Mouse (Mus musculus) midbrain, embryonic 10.5 days (tissue): ENCODE results near the gene Mcpt4. TPM values are rescaled to one million over a fixed set of nuclear protein-coding genes. Genes with fewer than 3 reads are reported as not detected.
"Not testable (repeated sequence)": the region's sequence is repeated elsewhere in the genome, so short reads cannot be mapped to it uniquely, and the experiment has no call there.

Source experiments
- DNase-seq: peaks from one replicate; pipeline ENCODE4 v3.0.0-alpha.2; 2017; ENCODE audit warnings: low spot score
- H3K27ac ChIP-seq: fragments of 300-500 bp; sonication (generic); replicated peaks from 2 replicates; pipeline ENCODE4 v1.5.1; 2016; ENCODE audit warnings: mild to moderate bottlenecking
- H3K27me3 ChIP-seq: fragments of 300-500 bp; sonication (generic); 2 replicates; pipeline ENCODE4 v1.6.1; 2016; ENCODE audit warnings: low read depth, mild to moderate bottlenecking; ENCODE audit not compliant: poor library complexity, severe bottlenecking
- H3K36me3 ChIP-seq: fragments of 300-500 bp; sonication (generic); 2 replicates; pipeline ENCODE4 v1.6.1; 2016; ENCODE audit warnings: mild to moderate bottlenecking, moderate library complexity
- H3K4me1 ChIP-seq: fragments of 300-500 bp; sonication (generic); 2 replicates; pipeline ENCODE4 v1.6.1; 2016
- H3K4me3 ChIP-seq: fragments of 300-500 bp; sonication (generic); 2 replicates; pipeline ENCODE4 v1.5.1; 2016; ENCODE audit warnings: mild to moderate bottlenecking, moderate library complexity
- H3K9me3 ChIP-seq: fragments of 300-500 bp; sonication (generic); replicated peaks from 2 replicates; pipeline ENCODE4 v1.6.1; 2016; ENCODE audit warnings: mild to moderate bottlenecking
- WGBS: fragments of 180-500 bp; shearing (Covaris S2); methylation state at CpG from one replicate; pipeline ENCODE4 v1.1.7; 2016; 5-methylcytosine and 5-hydroxymethylcytosine counted together
- polyA plus RNA-seq: library from polyadenylated mRNA; unstranded; fragments of >200 nt; fragmentation: Nextera tagmentation; extraction: Ambion mirVana; gene quantifications from 2 replicates; pipeline ENCODE4 v1.2.1, GENCODE M21; 2016

Gene Mcpt4
- not detected in 2 replicates for polyA plus RNA-seq

DNA sequence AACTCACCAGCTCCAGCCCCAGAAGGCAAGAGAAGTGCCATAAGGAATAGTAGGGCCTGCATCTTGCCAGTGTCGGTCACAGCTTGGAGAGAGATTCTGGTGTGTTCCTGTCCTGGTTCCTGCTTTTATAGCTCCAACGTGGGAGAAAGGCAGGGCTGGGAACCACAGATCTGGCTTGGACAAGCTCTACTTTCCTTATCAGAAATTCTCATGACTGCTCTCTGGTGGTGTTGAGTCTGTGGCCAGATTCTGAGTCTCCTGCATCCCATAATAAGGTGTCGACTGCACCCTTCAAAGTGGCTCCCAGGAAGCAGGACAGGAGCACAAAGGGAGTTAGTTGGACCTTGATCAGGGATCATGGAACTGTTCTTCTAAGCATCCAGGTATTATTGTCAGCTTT, at the start of gene Mcpt4:
TSS of gene Mcpt4 (minus strand) at position 101 of the 400 bp plus-strand sequence.
- not testable (repeated sequence) for H3K4me3 ChIP-seq, DNase-seq, H3K27ac ChIP-seq, H3K4me1 ChIP-seq, H3K27me3 ChIP-seq, H3K36me3 ChIP-seq, H3K9me3 ChIP-seq
- 79% methylated on average over 3 of the region's 3 CpGs for WGBS

DNA sequence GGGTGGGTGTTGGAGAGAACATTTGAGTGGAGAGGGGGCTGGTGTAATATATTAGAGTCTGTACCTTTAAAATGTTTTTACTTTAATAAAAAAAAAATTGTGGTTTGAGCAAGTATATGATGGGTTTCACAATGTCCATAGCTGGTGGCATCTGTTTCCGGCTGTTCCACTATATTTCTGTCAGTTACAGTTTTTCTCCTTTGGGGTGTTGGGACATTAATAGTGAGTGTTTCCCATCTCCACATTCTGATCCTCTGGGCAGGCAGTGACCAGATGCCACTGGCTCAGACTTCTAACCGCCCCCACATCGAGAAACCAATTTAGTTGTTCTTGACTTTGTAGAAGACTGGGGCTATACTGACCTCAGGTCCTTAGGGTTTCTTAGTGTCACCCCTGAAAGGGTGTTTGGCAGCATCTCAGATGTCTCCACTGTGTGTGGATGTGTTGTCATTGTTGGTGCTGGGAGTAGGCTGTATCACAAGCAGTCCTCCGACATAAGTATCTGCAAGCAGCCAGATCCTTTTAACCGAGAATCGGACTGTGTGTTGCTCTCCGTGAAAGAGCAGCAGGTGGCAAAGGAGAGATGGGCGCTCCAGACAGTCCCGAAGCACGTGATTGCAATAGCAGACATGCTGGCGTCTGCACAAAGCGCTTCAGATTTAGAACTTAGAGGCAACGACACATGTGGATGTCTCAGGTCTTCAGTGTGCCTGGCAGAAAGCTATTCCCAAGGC, 43.5 kb upstream of the Mcpt4 start:
- Histone ChIP-seq H3K9me3 (no peaks in the 10 kb centered on the region), H3K4me3 (no peak overlapping the region), H3K4me1 (no peaks in the 10 kb centered on the region), H3K36me3 (no peaks in the 10 kb centered on the region), H3K27me3 (no peaks in the 10 kb centered on the region), H3K27ac (no peak overlapping the region)
- 87% methylated on average over 13 of the region's 13 CpGs for WGBS
- no peak for DNase-seq

DNA sequence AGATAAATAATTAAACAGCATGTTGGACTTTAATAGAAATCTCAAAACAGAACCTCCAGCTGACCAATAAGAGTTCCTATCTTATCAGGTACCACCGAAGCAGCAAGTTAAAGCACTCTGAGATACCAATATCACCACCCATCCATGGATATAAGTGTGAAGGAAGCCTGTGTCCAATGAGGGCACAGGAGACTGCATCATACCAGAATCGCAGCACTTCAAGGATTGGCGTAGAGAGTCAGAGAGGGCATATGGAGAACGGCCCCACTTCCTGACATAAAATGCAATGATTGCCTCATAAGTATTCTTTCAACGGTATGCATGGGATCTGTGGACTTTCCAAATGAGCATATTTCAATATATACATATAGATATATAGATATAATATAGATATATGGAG, 42.9 kb upstream of the Mcpt4 start:
- no peak overlapping the region for H3K4me3 ChIP-seq
- no peaks in the 10 kb centered on the region for H3K27me3 ChIP-seq
- H3K4me1 ChIP-seq = no peaks in the 10 kb centered on the region
- WGBS = 92% methylated on average over 5 of the region's 5 CpGs
- no peaks in the 10 kb centered on the region for H3K9me3 ChIP-seq
- no peaks in the 10 kb centered on the region for H3K36me3 ChIP-seq
- DNase-seq = no peak
- no peak overlapping the region for H3K27ac ChIP-seq

DNA sequence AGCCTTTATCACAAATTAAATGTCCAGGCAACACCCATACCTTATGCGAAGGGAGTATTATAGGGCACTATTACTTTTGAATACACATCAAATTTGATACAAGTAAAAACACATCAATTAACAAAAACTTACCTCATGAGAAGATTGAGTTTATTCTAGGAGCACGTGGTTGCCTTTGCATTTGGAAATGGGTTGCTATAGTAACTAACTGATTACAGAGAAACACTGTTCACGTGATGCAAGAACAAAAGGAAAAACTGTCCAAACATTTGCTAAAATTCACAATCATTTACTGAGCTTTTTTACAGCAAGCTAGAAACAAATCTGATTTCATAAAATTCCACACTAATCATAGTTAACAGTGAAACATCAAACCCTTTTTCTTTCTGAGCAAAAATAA, 41.3 kb upstream of the Mcpt4 start:
- Histone ChIP-seq H3K36me3 (no peaks in the 10 kb centered on the region), H3K9me3 (no peaks in the 10 kb centered on the region), H3K4me1 (no peaks in the 10 kb centered on the region), H3K4me3 (no peak overlapping the region), H3K27me3 (no peaks in the 10 kb centered on the region), H3K27ac (no peak overlapping the region)
- 81% methylated on average over 3 of the region's 3 CpGs for WGBS
- no peak for DNase-seq

DNA sequence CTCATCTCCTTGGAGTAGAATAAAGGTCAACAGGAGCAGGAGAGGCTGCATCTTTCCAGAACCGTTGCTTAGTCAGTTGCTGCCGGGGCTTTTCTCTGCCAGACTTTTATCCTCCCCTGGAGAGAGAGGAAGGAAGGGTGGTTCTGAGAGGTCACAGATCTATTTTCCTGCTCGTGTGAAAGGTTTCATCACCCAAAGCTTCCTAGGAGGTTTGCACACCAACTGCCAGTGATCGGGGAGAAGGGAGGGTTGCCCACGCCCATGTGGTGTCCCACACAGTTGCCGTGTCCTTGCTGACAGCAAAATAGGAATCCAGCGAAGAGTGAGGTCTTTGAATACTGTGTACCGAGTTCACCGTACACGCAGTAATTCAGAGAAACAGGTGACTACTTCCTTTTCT, 40.3 kb upstream of the Mcpt4 start, which contains the start of gene Ctsg:
TSS of gene Ctsg (minus strand) at position 189 of the 400 bp plus-strand sequence.
- 80% methylated on average over 10 of the region's 10 CpGs for WGBS
- no peaks in the 10 kb centered on the region for H3K4me1 ChIP-seq
- H3K9me3 ChIP-seq = no peaks in the 10 kb centered on the region
- H3K27ac ChIP-seq = no peak within 1 kb of the TSS
- H3K36me3 ChIP-seq = no peaks in the 10 kb centered on the region
- H3K27me3 ChIP-seq = no peaks in the 10 kb centered on the region
- DNase-seq = no peak
- no peak within 1 kb of the TSS for H3K4me3 ChIP-seq

DNA sequence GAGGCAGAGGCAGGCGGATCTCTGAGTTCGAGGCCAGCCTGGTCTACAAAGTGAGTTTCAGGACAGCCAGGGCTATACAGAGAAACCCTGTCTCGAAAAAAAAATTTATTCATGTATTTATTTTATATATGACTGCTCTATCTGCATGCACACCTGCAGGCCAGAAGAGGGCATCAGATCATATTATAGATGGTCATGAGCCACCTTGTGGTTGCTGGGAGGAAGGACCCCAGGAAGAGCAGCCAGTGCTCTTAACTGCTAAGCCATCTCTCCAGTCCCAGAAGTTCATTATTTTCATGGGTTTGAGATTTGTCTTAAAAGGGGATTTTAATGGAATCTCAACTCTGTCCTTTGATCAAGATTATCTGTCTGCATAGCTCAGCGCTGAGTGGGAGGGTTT, 36.8 kb upstream of the Mcpt4 start:
- WGBS = 82% methylated on average over 4 of the region's 4 CpGs
- no peak overlapping the region for H3K4me3 ChIP-seq
- H3K36me3 ChIP-seq = no peaks in the 10 kb centered on the region
- no peaks in the 10 kb centered on the region for H3K27me3 ChIP-seq
- H3K27ac ChIP-seq = no peak overlapping the region
- DNase-seq = no peak
- H3K4me1 ChIP-seq = no peaks in the 10 kb centered on the region
- H3K9me3 ChIP-seq = no peaks in the 10 kb centered on the region

DNA sequence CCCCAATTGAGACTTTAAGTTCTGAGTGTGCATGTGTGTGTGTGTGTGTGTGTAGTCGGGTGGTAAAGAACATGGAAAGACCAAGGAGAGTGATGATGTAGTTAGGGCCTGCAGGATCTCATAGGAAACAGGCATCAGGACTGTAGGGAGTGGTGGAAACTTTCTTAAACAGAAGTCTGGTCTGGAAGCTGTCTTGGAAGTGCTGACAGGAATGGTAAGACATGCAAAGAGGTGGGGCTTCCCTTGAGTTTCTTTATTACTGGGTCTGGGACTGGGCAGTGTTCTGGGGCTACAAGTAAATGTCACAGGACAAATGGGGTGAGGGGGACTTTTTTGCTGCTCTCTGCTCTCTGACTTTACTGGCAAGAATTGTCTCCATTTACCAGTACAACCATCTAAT, 35.5 kb upstream of the Mcpt4 start:
- WGBS = 89% methylated on average over 1 of the region's 1 CpGs
- no peaks in the 10 kb centered on the region for H3K36me3 ChIP-seq
- no peak for DNase-seq
- H3K9me3 ChIP-seq = no peaks in the 10 kb centered on the region
- H3K27me3 ChIP-seq = no peaks in the 10 kb centered on the region
- H3K27ac ChIP-seq = no peak overlapping the region
- no peak overlapping the region for H3K4me3 ChIP-seq
- H3K4me1 ChIP-seq = no peaks in the 10 kb centered on the region

DNA sequence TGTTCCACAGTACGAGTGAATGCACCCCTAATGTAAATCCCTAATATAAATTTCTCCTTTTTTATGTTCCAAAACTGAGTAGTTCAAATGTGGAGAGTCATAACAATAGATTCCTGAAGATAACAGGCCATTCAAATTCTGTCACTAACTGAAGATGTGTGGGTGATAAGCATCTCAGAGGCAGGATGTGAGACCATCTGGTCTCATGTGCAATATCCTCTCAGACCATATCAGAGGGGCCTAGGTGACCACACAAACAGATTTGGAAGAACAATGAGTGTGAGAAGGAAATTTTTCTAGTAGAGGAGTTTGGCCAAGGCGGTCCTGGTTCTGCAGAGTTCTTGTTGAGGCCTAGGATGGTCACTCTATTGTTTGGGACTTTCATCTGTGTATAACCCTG, 31.2 kb upstream of the Mcpt4 start:
- WGBS = 88% methylated on average over 2 of the region's 2 CpGs

DNA sequence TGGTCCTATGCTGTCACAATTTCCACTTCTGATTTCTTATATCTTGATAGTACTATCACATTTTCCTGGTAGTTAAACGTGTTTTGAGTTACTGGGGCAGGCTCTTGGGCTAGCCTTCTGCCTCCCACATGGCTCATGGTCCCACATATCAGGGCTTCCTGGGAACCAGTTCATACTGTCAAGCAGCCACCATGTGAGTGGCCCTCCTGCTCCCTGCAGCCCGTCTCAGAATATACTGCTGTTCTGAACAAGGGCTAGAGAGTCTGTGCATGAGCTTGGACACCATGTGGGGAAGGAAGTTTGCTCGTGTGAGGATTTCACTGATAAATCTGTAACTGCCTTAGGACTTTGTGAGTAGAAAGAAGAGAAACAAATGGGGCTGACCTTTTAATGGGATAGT, 24.6 kb upstream of the Mcpt4 start:
- no peak for DNase-seq
- H3K27me3 ChIP-seq = no peaks in the 10 kb centered on the region
- WGBS = 66% methylated on average over 3 of the region's 3 CpGs

More for the DNA sequence above, 31.2 kb upstream of the Mcpt4 start:
- Histone ChIP-seq H3K4me3 (no peak overlapping the region), H3K9me3 (no peaks in the 10 kb centered on the region), H3K27me3 (no peaks in the 10 kb centered on the region), H3K27ac (no peak overlapping the region), H3K4me1 (no peaks in the 10 kb centered on the region), H3K36me3 (no peaks in the 10 kb centered on the region)
- no peak for DNase-seq

DNA sequence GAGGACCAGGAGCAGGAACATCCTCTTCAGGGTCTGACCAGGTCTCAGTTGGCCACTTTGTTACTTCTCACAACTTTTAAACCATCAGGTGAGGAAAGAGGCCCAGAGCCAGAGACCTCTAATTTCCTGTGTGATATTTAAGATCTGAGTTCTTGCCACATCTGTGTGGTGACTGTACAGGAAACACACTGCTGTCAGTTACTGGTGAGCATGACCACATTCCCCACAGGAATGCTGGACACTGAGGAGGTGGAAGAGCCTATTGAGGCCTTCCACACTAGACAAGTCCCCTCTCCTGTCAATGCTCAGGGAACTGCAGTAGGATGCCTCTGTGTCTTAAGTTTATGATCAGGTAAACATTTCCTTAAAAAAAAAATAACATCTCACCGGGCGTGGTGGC, 23.1 kb upstream of the Mcpt4 start, which contains the start of gene Mcpt8:
TSS of gene Mcpt8 (minus strand) at position 107 of the 400 bp plus-strand sequence.
- 97% methylated on average over 2 of the region's 2 CpGs for WGBS
- no peaks in the 10 kb centered on the region for H3K36me3 ChIP-seq
- no peak within 1 kb of the TSS for H3K4me3 ChIP-seq

More for the DNA sequence above, 24.6 kb upstream of the Mcpt4 start:
- no peak overlapping the region for H3K27ac ChIP-seq
- no peaks in the 10 kb centered on the region for H3K4me1 ChIP-seq
- no peaks in the 10 kb centered on the region for H3K9me3 ChIP-seq
- no peak overlapping the region for H3K4me3 ChIP-seq
- no peaks in the 10 kb centered on the region for H3K36me3 ChIP-seq

DNA sequence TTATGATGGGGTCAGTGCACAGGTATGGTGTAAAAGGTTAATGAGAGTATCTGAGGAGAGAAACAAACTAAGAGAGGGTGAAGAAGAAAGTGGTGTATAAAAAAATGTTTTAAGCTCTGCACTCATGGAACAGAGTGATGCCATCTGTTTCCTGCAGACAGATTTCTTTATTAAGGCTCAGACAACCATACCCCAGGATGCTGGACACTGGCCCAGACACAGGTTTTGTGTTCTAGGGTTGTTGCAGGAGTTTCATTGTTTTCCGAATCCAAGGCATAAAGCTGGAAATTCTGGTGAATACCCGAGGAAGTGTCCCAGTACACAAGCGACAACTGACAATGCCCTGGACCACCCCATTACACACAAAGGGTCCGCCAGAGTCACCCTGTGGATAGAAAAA, 19.9 kb upstream of the Mcpt4 start:
- no peak overlapping the region for H3K4me3 ChIP-seq
- H3K27me3 ChIP-seq = no peaks in the 10 kb centered on the region
- no peaks in the 10 kb centered on the region for H3K36me3 ChIP-seq
- WGBS = 89% methylated on average over 4 of the region's 4 CpGs
- H3K4me1 ChIP-seq = no peaks in the 10 kb centered on the region
- no peak overlapping the region for H3K27ac ChIP-seq
- H3K9me3 ChIP-seq = no peaks in the 10 kb centered on the region
- DNase-seq = no peak

More for the DNA sequence above, 23.1 kb upstream of the Mcpt4 start, which contains the start of gene Mcpt8:
- H3K27me3 ChIP-seq = no peaks in the 10 kb centered on the region
- no peaks in the 10 kb centered on the region for H3K9me3 ChIP-seq
- H3K27ac ChIP-seq = no peak within 1 kb of the TSS
- H3K4me1 ChIP-seq = no peaks in the 10 kb centered on the region
- DNase-seq = no peak

DNA sequence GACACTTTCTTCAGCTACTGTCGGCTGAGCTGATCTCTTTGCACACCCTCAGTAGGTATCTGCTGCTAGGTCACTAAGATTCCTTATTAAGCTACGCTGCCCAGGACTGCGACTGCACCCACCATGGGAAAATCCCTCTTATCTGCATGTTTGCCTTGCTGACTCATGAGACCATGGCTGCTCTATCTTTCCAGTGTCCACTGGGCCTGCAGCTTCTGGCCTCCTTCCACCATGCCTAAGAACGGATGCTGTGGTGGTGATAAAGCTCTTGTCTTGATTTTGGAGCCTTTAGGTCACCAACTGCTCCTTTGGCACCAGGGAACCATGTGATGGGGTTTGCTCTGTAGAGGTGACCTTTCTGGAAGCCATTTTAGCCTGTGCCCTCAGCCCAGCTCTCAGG, 4.4 kb downstream of the Mcpt4 start:
- Histone ChIP-seq H3K36me3 (no peaks in the 10 kb centered on the region), H3K9me3 (no peaks in the 10 kb centered on the region), H3K27ac (no peak overlapping the region), H3K27me3 (no peaks in the 10 kb centered on the region), H3K4me3 (no peak overlapping the region), H3K4me1 (no peaks in the 10 kb centered on the region)
- no peak for DNase-seq
- 84% methylated on average over 4 of the region's 4 CpGs for WGBS

DNA sequence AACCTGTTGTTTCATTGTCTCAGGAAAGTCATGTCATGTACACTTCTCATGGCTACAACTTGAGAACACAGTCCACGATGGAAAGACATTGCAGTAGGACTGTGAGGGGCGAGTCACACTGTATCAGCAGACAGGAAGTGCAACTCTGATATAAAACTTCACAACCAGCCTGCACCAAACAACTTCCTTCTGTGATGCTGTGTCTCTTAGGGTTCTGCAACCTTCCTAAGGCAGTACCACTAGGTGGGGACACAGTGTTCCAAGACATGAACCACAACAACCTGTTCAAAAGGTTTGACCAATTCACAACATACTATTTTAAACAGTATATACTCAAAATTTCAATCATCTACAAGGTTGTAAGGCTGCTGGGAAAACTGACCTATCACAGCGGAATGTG, 6.7 kb downstream of the Mcpt4 start:
- WGBS = 89% methylated on average over 3 of the region's 3 CpGs

More for the DNA sequence above, 6.7 kb downstream of the Mcpt4 start:
- H3K36me3 ChIP-seq = no peaks in the 10 kb centered on the region
- no peaks in the 10 kb centered on the region for H3K27me3 ChIP-seq
- no peaks in the 10 kb centered on the region for H3K4me1 ChIP-seq
- no peaks in the 10 kb centered on the region for H3K9me3 ChIP-seq
- DNase-seq = no peak
- H3K4me3 ChIP-seq = no peak overlapping the region
- no peak overlapping the region for H3K27ac ChIP-seq
